ENCODE assay signal across 10 mouse cellular contexts in genomic region chr8:122291549-122291948, GRCm38 (mm10). TPM values are rescaled to one million over a fixed set of nuclear protein-coding genes. Genes with fewer than 3 reads are reported as not detected.
DNase-seq lines count a peak whose midpoint lies in the region; ATAC-seq lines count a peak whose summit lies in the region.
"Had no signal": no experiment of that assay in that cellular context is flagged by ENCODE, and none has a peak within 500 bp of the region (broad histone marks: within the 10 kb centered on the region; RNA-seq: fewer than 3 reads in every experiment).

No protein-coding gene starts in this region.

- H3K9ac ChIP-seq in forebrain, embryonic 13.5 days: no peak overlapping the region; the same call in 1 of the 2 replicates
- H3K9ac ChIP-seq in neural tube, embryonic 11.5 days (ENCODE audit: low read length): no peak overlapping the region
- no peak overlapping the region for H3K9ac ChIP-seq in neural tube, embryonic 15.5 days (replicated peaks)
- peak overlapping the region; percentile 98 for H3K9ac ChIP-seq in liver, embryonic 12.5 days
- no peak overlapping the region; the same call in 1 of the 2 replicates for H3K9ac ChIP-seq in kidney, embryonic 16.5 days (replicated peaks; ENCODE audit: low read length)

- no peak overlapping the region for H3K4me2 ChIP-seq in forebrain, embryonic 13.5 days
- H3K4me2 ChIP-seq in neural tube, embryonic 11.5 days (ENCODE audit: low read depth): no peak overlapping the region
- H3K4me2 ChIP-seq in neural tube, embryonic 15.5 days: no peak overlapping the region
- peak overlapping the region; percentile 97 for H3K4me2 ChIP-seq in liver, embryonic 12.5 days
- no peak overlapping the region for H3K4me2 ChIP-seq in kidney, embryonic 16.5 days (replicated peaks; ENCODE audit: low read depth, low read length)

- H3K27ac ChIP-seq in forebrain, embryonic 10.5 days: peak overlapping the region; percentile 57; the same call in 1 of the 2 replicates
- H3K27ac ChIP-seq in forebrain, embryonic 13.5 days: no peak overlapping the region; the same call in 1 of the 2 replicates
- H3K27ac ChIP-seq in neural tube, embryonic 11.5 days (ENCODE audit: low read depth, low read length): 0 out of 2 replicates have a peak overlapping the region, but pooled peaks have one; percentile 10
- H3K27ac ChIP-seq in neural tube, embryonic 15.5 days (replicated peaks): no peak overlapping the region
- H3K27ac ChIP-seq in liver, embryonic 12.5 days: peak overlapping the region; percentile 97
- no peak overlapping the region for H3K27ac ChIP-seq in kidney, embryonic 16.5 days (ENCODE audit: low read length)

- no peaks in the 10 kb centered on the region for H3K36me3 ChIP-seq in forebrain, embryonic 10.5 days (replicated peaks)
- H3K36me3 ChIP-seq in forebrain, embryonic 13.5 days (ENCODE audit: poor library complexity, severe bottlenecking): no peaks in the 10 kb centered on the region
- no peaks in the 10 kb centered on the region for H3K36me3 ChIP-seq in neural tube, embryonic 11.5 days (ENCODE audit: control insufficient read depth, insufficient read depth, low read length)
- H3K36me3 ChIP-seq in neural tube, embryonic 15.5 days: no peaks in the 10 kb centered on the region
- H3K36me3 ChIP-seq in liver, embryonic 12.5 days: peaks cover 92% of the 10 kb centered on the region
- H3K36me3 ChIP-seq in kidney, embryonic 16.5 days (ENCODE audit: insufficient read depth, low read length): no peaks in the 10 kb centered on the region

- H3K27me3 ChIP-seq in forebrain, embryonic 10.5 days (ENCODE audit: poor library complexity, severe bottlenecking): peaks cover 57% of the 10 kb centered on the region
- H3K27me3 ChIP-seq in forebrain, embryonic 13.5 days: peaks cover 14% of the 10 kb centered on the region
- no peaks in the 10 kb centered on the region for H3K27me3 ChIP-seq in neural tube, embryonic 11.5 days (ENCODE audit: control insufficient read depth, insufficient read depth, low read length)
- H3K27me3 ChIP-seq in neural tube, embryonic 15.5 days (replicated peaks): peaks cover 2% of the 10 kb centered on the region; the same call in 1 of the 2 replicates
- H3K27me3 ChIP-seq in liver, embryonic 12.5 days (replicated peaks): no peaks in the 10 kb centered on the region
- no peaks in the 10 kb centered on the region for H3K27me3 ChIP-seq in kidney, embryonic 16.5 days (ENCODE audit: insufficient read depth, low read length)

- no peak for ATAC-seq in forebrain, embryonic 13.5 days
- no peak for ATAC-seq in neural tube, embryonic 11.5 days (ENCODE audit: insufficient read depth, low FRiP score, low TSS enrichment)
- no peak for ATAC-seq in neural tube, embryonic 15.5 days (ENCODE audit: low FRiP score)
- ATAC-seq in liver, embryonic 12.5 days: no peak
- no peak for ATAC-seq in kidney, embryonic 16.5 days (ENCODE audit: low FRiP score, low TSS enrichment)

- H3K4me3 ChIP-seq in forebrain, embryonic 10.5 days: no peak overlapping the region
- no peak overlapping the region for H3K4me3 ChIP-seq in forebrain, embryonic 13.5 days
- H3K4me3 ChIP-seq in neural tube, embryonic 11.5 days (ENCODE audit: low read depth, low read length): no peak overlapping the region
- H3K4me3 ChIP-seq in neural tube, embryonic 15.5 days (replicated peaks): no peak overlapping the region
- H3K4me3 ChIP-seq in liver, embryonic 12.5 days: no peak overlapping the region
- H3K4me3 ChIP-seq in kidney, embryonic 16.5 days (ENCODE audit: low read length): no peak overlapping the region

- DNase-seq in forebrain, embryonic 10.5 days (ENCODE audit: extremely low spot score, low spot score): no peak
- peak; percentile 58 for DNase-seq in neural tube, embryonic 11.5 days (ENCODE audit: low spot score)
- peak; percentile 70 for DNase-seq in retina, postnatal 7 days (ENCODE audit: low read depth, low spot score)
- DNase-seq in testis, postnatal 10 days (ENCODE audit: low spot score): no peak
- DNase-seq: cerebellum, postnatal 36 days; lung, adult 2 months had no signal

- H3K4me1 ChIP-seq in forebrain, embryonic 10.5 days: peaks cover 75% of the 10 kb centered on the region
- peaks cover 19% of the 10 kb centered on the region for H3K4me1 ChIP-seq in forebrain, embryonic 13.5 days
- H3K4me1 ChIP-seq in neural tube, embryonic 11.5 days (ENCODE audit: control insufficient read depth, insufficient read depth, low read length): peaks cover 11% of the 10 kb centered on the region; the same call in 1 of the 2 replicates
- peaks cover 18% of the 10 kb centered on the region for H3K4me1 ChIP-seq in neural tube, embryonic 15.5 days
- H3K4me1 ChIP-seq in liver, embryonic 12.5 days: peaks cover 100% of the 10 kb centered on the region
- H3K4me1 ChIP-seq in kidney, embryonic 16.5 days (ENCODE audit: insufficient read depth, low read length): peaks cover 44% of the 10 kb centered on the region

- 35% methylated on average over 10 of the region's 10 CpGs for WGBS in forebrain, embryonic 10.5 days
- 28% methylated on average over 10 of the region's 10 CpGs for WGBS in forebrain, embryonic 13.5 days
- 53% methylated on average over 10 of the region's 10 CpGs for WGBS in neural tube, embryonic 11.5 days
- 36% methylated on average over 10 of the region's 10 CpGs for WGBS in neural tube, embryonic 15.5 days
- 66% methylated on average over 10 of the region's 10 CpGs for WGBS in liver, embryonic 12.5 days (ENCODE audit: insufficient replicate concordance)
- 75% methylated on average over 10 of the region's 10 CpGs for WGBS in kidney, embryonic 16.5 days

- no peaks in the 10 kb centered on the region for H3K9me3 ChIP-seq in forebrain, embryonic 10.5 days
- H3K9me3 ChIP-seq in forebrain, embryonic 13.5 days (replicated peaks): no peaks in the 10 kb centered on the region
- no peaks in the 10 kb centered on the region for H3K9me3 ChIP-seq in neural tube, embryonic 11.5 days (ENCODE audit: control insufficient read depth, low read length)
- H3K9me3 ChIP-seq in neural tube, embryonic 15.5 days (replicated peaks): no peaks in the 10 kb centered on the region
- no peaks in the 10 kb centered on the region for H3K9me3 ChIP-seq in liver, embryonic 12.5 days (replicated peaks)
- H3K9me3 ChIP-seq in kidney, embryonic 16.5 days (ENCODE audit: low read length): no peaks in the 10 kb centered on the region

RNA-seq across cellular contexts. Expression of gene Zfpm1, which starts 9.6 kb away (rescaled TPM):
- 0.82 and 0.88 TPM in 2 replicates for polyA plus RNA-seq in forebrain, embryonic 10.5 days (2016; fragmentation: Nextera tagmentation; extraction: Ambion mirVana)
- 0.48 and 0.49 TPM in 2 replicates for polyA plus RNA-seq in forebrain, embryonic 13.5 days (2015; fragmentation: Nextera tagmentation; extraction: Ambion mirVana)
- 1.2 and 1.5 TPM in 2 replicates for polyA plus RNA-seq in neural tube, embryonic 11.5 days (2014; fragmentation: Nextera tagmentation; extraction: Ambion mirVana)
- polyA plus RNA-seq in neural tube, embryonic 15.5 days (2015; fragmentation: Nextera tagmentation; extraction: Ambion mirVana): 1.00 and 1.4 TPM in 2 replicates
- polyA plus RNA-seq in liver, embryonic 12.5 days (2016; fragmentation: Nextera tagmentation; extraction: Ambion mirVana): 27.6 and 28.4 TPM in 2 replicates
- polyA plus RNA-seq in kidney, embryonic 16.5 days (2015; fragmentation: Nextera tagmentation; extraction: Ambion mirVana): 1.5 and 1.6 TPM in 2 replicates

Comparison
In these comparisons a context has a peak if more than half of its experiments do, and no peak if none do; other contexts are left out.
1. H3K27ac ChIP-seq: peak in forebrain, embryonic 10.5 days (single experiment), neural tube, embryonic 11.5 days (single experiment) and liver, embryonic 12.5 days (single experiment); none in forebrain, embryonic 13.5 days (single experiment), neural tube, embryonic 15.5 days (single experiment) and kidney, embryonic 16.5 days (single experiment).
2. DNase-seq: peak in neural tube, embryonic 11.5 days (single experiment) and retina, postnatal 7 days (single experiment); none in forebrain, embryonic 10.5 days (single experiment) and testis, postnatal 10 days (single experiment).
3. RNA of gene Zfpm1, which starts 9.6 kb away (polyA plus RNA-seq): 27.6 to 28.4 TPM in liver, embryonic 12.5 days; 1.5 to 1.6 TPM in kidney, embryonic 16.5 days, 1.2 to 1.5 TPM in neural tube, embryonic 11.5 days, 1.00 to 1.4 TPM in neural tube, embryonic 15.5 days, 0.82 to 0.88 TPM in forebrain, embryonic 10.5 days and 0.48 to 0.49 TPM in forebrain, embryonic 13.5 days; every median in the first group is over 10 times any median in the second.